Mouse (Mus musculus): ENCODE measurements around the gene Vill.

The Vill gene

GRCm38 (mm10) chr9:119082656-119083430, 30.3 kb downstream of the Vill start:
- no peak for DNase-seq

GRCm38 (mm10) chr9:119083966-119084365, 31.4 kb downstream of the Vill start:
- DNase-seq: no peak

DNA sequence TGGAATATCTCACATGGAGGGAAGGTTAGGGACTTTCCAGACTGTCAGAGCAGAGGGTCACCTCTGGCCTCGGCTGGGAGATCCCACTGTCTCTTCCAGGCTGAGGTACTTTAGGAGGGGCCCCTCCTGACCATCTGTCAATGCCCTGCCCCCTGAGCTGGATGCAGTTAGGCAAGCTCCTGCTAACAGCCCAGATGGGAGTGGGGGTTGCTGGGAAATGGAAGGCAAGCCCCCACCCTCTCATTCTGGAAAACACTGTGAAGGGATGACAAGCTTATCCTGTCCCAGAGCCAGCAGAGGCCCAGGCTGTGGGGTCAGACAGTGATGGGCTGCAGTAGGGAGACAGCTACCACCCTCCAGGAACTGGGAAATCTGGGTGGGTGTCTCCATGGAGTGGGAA, 33.9 kb downstream of the Vill start:
- DNase-seq: no peak

DNA sequence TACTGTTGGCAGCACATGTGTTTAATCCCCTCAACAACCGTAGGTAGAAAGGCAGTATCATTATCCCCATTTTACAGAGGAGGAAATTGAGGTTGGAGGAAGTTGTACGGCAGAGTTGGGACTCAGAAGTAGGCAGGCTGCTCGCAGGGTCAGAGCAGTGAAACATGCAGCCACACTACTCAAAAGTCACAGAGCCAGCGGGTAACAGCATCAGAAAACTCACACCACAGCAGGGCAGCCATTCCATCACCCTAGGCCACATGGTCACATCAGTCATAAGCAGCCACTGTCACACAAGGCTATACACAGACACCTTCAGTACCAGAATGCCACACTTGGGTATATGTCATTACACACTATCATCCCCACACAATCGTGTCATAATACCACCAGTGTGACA, 34.7 kb downstream of the Vill start:
- no peak for DNase-seq

DNA sequence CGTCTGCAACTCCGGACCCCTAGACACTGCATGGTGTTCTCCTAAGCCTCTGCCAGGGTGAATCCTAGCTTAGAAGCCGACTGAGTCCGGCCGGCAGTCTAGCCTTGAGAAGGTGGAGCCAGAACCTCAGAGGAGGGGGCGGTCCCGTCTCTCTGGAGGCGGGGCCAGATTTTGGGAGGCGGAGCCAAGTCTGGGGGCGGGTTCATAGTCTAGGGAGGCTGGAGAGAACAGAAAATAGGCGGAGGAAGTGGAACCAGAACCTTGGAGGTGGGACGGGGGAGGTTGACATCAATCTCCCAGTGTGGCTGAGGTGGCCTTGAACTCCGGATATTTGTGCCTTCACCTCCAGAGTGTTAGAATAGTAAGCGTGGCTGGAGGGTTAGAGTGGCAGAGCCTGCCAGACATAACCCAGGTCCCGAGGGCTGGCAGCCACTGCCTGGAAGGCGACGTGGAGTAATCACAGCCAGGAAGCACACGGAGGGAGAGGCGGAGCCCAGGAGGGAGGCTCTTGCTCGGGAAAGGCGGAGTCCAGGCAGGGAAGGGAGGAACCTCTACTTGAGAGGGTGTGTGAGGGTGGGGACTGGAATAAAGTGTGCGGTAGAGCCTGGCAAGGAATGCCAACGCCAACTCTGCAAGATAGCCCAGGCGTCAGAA, 35.7 kb downstream of the Vill start:
- DNase-seq: peak; percentile 96

GRCm38 (mm10) chr9:119089437-119089836, 36.9 kb downstream of the Vill start:
- DNase-seq: no peak

DNA sequence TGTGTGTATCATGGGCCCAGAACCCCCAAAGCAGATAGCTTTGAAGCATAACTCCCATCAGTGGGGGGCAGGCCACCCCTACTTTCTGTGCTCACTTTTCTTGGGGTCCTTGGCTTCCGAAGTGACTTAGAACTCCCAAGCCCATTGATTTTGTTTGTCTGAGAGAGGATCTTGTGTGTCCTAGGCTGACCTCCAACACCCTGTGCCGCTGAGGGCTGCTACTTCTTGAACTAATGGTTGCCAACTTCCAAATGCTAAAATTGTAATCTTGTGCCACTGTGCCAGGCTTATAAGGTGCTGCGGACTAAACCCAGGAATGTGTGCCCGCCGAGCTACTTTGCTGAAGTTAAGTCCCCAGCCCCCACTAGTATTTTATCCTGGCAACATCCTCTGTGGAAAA, 37.9 kb downstream of the Vill start:
- DNase-seq: no peak

DNA sequence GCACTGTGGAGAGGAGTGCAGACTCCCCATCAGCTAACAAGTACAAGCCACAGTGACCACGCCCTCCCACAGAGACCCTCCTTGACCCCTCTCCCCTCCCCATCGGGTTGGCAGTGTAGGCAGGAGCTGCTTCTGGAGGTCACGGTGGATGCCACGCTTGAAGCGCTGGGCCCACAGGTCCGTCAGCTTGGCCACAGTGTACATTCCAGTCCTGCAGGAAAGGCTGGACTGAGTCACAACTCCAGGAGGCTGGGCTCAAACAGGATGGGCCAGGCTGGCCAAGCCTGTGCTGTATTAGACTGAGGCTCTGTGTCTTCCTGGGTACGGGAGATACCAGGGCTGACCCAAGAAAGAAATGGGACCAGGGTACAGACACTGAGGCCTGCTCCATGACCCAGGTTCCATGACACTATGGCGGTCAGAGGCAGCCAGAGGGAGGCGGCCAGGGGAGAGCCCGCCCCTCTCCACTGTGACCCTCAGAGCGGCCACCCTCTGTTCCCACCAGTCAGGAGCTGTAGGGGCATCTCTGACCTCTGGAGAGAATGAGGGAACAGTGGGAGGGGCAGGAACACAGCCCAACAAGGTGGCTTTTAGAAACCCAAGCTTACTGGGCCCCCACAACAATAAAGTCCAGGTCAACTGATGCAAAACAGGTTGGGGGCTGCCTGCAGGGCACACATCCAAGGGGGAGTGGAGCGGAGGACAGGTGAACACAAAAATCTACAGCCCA, 39.2 kb downstream of the Vill start:
- DNase-seq: no peak

DNA sequence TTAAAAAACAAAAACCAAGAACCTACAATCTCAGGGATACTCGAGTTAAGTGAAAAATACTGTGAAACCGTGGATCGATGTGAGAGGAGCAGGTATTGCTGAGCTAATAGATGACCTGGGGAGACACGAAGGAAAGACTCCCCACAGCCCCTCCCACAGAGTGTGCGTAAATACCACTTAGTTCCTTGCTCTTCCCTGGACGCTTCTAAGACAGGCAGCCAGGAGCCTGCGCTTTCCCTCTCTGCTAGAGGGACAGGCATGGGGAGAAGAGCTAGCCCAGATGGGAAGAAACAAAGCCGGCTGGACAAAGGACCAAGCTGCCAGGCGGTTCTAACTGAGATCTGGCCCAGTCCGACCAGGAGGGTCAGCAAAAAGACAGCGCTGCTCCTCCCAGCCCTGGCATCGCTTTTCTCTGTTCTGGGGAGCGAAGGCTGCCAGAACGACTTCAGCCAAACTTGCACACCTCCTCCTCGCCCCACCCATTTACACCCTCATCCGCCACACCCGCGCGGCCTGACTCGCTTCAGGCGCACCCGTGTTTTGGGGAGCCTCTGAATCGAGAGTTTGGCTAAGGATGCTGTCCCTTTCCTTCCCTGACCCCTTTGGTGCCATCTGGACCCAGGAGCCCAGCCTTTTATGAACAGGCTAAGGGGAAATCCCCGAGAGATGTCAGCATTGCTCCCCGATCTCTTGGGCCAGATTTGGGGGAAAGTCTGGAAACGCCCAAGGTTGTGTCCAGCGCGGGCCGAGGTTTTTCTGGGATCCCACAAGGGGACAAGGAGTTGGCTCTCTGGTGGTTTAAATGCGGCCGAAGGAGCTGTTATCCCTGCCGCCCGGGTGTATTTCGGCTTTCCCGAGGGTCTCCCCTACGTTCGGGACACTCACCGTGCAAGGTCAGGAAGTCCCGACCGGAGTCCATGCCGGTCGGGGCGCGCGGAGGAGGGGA, 40.2 kb downstream of the Vill start:
- DNase-seq: no peak

DNA sequence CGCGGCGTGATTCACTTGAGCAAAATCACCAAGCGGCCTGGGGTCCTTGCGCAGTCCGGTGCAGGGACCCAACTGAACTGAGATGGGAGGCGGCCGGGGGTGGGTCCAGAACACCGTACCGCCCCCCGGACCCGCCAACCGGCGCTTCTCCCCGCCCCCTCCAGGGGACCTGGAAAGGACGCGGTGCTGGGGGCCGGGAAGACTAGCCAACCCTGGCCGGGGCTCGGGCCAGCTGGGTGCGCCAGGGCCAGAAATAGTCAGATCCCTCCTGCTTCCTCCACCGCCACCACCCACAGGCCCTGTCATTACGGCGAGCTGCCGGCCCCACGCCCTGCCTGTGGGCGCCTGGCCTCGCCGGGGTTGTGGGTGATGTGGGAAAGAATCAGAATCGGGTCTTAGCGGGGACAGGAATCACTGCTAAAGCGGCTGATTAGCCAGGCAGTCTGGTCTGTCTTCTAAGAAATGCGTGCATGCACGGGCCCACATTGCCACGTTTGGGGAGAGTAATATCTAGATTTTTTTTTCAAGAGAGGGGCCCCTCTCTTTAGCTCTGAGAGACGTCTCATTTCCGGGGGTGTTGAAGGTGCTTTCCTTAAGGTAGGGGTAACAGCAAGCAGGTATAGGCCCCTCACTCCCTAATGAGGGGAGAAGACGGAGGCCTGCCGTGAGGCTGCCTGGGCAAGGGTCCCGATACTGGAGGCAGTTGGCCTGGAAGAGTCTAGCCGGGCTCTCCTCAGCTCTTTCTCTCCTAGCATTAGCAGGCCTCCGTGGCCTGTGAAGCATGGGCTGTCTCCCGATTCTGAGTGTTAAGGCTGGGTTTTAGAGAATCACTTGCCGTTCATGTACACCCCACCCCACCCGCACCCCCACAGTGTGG, 41.1 kb downstream of the Vill start, which contains the start of gene Plcd1:
Plcd1 (minus strand) TSS at position 84 of the 877 bp plus-strand sequence.
- peak; percentile 89 for DNase-seq

GRCm38 (mm10) chr9:119094462-119095109, 42.0 kb downstream of the Vill start:
- no peak for DNase-seq

GRCm38 (mm10) chr9:119100177-119100898, 47.8 kb downstream of the Vill start:
- no peak for DNase-seq

DNA sequence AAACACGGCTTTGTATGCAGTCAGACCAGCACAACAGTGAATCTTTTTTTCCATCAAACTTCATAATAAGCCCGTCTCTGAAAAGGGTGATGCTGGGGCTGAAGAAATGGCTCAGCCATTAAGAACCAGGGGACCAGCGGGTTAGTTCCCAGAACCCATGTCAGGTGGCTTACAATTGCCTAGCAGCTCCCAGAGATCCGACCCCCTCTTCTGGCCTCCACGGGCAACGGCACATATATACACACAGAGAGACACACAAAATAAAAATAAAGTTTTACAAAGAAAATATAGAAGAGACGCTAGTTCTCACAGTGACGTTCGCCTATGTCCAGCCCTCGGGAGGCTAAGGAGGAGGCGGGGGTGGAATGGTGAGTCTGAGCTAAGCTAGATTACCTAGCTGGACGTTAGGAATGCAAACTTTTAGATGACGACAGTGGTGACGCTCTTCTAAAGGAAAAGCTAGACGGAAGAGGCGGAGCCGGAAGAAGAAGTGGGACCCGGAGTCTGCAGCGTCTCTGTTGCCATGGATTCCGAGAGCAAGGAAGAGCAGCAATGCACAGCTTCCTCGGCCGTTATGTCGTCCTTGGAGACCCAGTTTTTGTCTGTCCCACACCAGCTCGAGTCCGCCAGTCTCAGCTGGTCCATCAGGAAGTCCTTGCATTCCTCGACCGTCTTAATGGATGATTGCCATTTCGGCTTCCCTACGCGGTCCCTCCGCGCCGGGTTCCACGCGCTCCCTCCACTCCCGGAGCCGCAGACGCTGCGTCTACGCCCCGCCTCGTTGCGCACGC, 49.6 kb downstream of the Vill start, which contains the start of gene Dlec1:
Dlec1 (plus strand) TSS at position 487 of the 791 bp plus-strand sequence.
- DNase-seq: peak; percentile 86

DNA sequence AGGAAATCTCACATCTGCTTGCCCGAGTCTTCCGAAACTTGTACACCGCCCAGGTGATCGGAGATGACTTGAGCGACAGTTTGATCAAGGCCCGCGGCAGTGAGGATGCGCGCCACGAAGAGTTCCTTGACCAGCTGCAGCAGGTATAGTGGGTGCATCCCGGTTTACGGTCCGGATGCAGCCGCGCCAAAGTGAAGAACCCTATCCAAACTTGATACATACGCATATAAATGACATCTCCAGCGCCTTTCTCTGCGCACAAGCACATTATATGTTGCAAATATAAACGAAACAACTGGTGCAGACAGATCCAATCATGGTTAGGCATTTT, 50.2 kb downstream of the Vill start:
- DNase-seq: no peak

GRCm38 (mm10) chr9:119107566-119107965, 55.0 kb downstream of the Vill start:
- DNase-seq: peak; percentile 59

- DNase-seq: no peak
Measured at GRCm38 (mm10) chr9:119109685-119110353, 57.2 kb downstream of the Vill start.

DNA sequence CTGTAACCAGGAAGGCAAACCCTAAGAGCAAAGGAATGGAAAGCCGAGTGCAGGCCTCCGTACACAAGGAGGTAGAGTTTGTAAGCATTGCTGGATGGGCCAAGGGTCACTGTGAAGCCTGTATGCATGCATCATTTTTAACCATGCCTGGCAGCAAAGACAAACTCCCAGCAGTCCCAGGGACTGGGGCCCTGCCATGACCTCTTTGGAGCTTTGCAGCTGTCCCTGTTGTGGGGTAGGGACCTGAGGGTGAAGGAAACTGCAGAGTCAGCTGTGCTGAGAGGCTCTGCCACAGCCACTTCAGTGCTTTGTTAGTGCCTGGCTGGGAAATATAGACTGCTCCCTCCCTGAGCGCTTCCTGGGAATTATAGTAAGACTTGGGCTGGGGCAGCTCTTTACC, 58.1 kb downstream of the Vill start:
- no peak for DNase-seq

- no peak for DNase-seq
Measured at GRCm38 (mm10) chr9:119114911-119115310, 62.3 kb downstream of the Vill start.

Measured in kidney, adult 11 months (tissue).